Mouse (Mus musculus): ENCODE measurements at regions not wholly inside any gene's neighbourhood (a gene's known extent, or its start where the extent isn't known, plus 50 kb on each side); places are given as distances from the start of the nearest gene placed in this dataset.
"Not testable (repeated sequence)": the region's sequence is repeated elsewhere in the genome, so short reads cannot be mapped to it uniquely, and the experiment has no call there.

DNA sequence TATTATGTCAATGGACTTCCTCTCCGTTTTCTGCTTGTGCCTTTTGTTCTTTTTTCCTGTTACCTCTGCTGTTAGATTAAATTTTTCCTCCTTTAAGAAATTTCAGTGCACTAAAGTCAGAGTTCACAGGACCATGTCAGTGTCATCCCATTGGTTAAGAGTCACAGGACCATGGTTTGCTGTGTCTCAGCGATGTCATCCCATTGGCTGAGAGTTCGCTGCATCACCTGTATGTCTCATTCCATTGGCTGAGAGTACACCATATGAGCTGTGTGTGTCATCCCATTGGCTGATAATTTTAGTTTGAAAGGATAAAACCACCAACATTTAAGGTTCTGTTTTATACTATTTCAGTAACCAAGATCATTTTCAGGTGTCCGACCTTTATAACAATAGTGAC lies 50.7 kb upstream of the Jade1 start:
- no peak for ATAC-seq (replicated peaks; ENCODE audit: low FRiP score, poor library complexity, severe bottlenecking)

DNA sequence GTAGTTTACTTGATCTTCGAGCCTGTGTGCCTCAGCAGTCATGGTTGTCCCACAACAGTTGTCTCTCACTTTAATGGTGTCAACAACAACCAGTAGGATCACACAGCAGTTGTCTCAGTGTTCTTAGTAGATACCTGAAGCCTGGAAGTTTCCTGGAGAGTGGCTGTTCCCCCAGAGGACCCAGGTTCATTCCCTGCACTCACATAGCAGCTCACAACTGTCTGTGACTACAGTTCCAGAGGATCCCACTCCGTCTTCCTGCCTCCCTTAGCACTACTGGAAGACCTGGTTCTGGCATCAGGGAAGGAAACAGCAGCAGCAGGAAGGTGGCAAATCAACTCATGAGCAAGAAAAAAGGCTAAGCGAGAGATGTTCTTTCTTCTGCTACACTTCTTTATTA lies 53.4 kb upstream of the Jade1 start:
- ATAC-seq (replicated peaks; ENCODE audit: low FRiP score, poor library complexity, severe bottlenecking) = no peak

DNA sequence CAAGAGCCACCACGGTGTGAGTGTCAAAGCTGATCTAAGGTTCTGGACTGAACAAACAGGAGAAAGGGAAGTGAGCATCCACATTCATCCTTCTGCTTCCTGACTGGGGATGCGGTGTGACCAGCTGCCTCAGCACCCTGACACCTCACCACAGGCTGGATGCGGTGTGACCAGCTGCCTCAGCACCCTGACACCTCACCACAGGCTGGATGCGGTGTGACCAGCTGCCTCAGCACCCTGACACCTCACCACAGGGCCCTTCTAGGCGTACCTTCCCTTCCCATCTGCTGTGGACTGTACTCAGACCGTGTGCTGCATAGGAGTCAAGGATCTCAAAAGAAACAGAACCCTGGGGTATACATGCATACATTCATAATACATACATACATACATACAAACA lies 53.9 kb upstream of the Jade1 start:
- ATAC-seq (replicated peaks; ENCODE audit: low FRiP score, poor library complexity, severe bottlenecking) = not testable (repeated sequence)

DNA sequence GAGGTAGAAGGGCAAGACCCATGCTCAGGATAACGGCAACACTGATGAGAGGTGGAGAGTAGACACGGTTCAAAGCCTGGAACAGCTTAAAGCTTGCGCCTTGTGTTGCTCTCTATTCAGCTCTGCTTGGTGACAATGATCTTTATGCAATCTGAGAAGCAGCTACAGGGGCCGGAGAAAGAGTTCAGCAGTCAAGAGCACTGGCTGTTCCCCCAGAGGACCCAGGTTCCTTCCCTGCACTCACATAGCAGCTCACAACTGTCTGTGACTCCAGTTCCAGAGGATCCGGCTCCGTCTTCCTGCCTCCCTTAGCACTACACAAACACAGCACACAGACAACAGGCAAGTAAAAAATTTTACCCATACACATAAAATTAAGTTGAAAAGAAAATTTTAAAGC lies 54.4 kb upstream of the Jade1 start:
- ATAC-seq (replicated peaks; ENCODE audit: low FRiP score, poor library complexity, severe bottlenecking) = no peak

DNA sequence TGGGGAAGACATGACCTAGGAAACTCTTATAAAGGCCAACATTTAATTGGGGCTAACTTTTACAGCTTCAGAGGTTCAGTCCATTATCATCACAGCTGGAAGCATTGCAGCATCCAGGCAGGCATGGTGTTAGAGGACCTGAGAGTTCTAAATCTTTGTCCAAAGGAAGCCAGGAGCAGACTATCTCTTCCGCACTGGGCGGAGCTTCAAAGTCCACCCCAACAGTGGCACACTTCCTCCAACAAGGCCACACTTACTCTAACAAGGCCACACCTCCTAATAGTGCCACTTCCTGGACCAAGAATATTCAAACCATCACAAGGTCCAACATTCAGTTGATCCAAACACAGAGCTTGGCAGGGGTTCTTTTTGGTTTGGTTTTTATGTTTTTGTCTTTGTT lies 55.9 kb upstream of the Jade1 start:
- no peak for ATAC-seq (replicated peaks; ENCODE audit: low FRiP score, poor library complexity, severe bottlenecking)

DNA sequence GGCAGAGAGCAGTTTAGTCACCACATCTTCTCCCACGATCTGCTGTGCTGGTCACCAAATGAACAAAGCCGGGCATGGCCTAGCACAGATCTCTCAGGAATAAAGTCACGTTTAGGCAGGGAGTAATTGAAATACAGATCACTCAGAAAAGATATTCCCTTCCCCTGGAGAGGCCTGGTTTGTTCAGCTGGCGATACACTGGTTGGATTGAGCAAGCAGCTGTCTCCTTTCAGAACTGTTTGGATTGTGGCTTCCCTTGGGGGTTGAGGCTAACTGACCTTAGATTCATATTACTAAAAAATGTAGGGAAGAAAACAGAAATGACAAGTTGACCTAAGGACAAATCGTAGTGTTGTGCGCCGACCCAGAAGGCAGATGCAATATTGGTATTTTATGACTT lies 56.7 kb upstream of the Jade1 start:
- ATAC-seq (replicated peaks; ENCODE audit: low FRiP score, poor library complexity, severe bottlenecking) = no peak

DNA sequence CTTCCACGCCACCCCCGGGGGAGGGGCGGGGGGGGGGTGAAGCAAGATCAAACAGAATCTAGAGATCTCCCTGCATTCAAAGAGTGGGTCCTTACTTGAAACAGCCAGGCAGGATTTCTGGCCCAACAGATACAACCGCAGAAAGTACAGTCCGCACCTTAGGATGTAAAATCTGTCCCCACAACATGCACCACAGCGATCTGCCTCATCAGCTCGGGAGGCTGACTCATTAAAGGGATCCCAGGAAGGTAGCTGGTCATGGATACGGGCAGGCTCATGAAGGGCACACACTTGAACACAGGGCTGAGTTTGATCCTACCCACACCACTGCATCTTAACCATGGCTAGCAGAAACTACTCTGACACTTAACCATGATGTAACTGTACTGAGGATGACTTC lies 57.8 kb upstream of the Jade1 start:
- no peak for ATAC-seq (replicated peaks; ENCODE audit: low FRiP score, poor library complexity, severe bottlenecking)

DNA sequence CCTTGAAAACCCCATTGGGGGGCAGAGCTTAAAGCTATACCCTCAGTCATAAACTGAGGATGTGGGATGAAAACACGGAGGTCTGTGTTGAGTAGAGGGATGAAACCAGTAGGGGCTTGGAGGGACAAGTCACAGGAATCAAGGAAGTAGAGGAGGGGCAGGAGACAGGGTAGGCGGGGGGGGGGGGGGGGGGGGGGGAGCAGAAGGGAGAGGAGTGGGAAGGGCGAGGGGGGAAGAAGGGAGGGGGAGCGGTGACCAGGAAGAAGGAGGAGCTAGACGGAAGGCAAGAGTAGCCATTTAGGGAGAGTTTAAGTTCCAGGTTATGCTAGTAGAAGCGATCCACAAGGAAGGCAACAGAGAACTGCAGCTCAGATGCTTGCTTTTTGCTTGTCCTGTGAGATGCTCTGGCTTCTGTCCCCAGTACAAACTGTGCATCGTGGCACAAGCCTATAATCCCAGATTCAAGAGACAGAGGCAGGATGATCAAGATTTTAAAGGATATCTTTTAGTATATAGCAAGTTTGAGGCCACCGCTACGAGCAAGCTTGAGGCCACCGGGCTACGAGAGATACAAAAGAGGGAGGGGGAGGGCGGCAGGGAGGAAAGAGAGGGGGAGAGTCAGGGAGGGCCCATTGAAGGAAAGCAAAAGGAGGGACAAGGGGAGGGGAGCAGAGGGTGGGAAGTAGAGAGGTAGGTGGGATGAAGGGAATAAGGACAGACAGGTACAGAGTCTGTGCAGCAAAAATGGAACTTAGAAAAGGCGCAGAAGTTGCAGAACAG lies 58.4 kb upstream of the Jade1 start:
- ATAC-seq (replicated peaks; ENCODE audit: low FRiP score, poor library complexity, severe bottlenecking) = no peak

DNA sequence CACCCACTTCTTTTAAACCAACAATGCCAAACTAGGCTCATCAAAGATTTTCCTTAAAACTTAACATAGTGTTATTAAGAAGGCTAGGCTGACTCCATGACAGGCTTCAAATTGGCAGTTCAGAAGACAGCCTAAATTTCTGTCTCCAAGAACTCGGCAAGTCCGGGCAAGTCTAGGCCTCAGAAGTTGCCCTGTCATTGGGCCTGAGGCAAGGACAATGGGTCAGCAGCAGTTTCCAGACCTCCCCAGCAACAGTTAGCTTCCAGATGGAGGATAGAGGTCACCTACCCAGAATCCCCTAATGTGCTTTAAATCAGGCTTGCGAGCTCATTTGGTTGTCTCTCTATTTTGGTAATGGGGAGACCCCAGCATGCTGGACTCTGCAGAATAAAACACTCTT lies 59.6 kb upstream of the Jade1 start:
- ATAC-seq (replicated peaks; ENCODE audit: low FRiP score, poor library complexity, severe bottlenecking) = no peak

DNA sequence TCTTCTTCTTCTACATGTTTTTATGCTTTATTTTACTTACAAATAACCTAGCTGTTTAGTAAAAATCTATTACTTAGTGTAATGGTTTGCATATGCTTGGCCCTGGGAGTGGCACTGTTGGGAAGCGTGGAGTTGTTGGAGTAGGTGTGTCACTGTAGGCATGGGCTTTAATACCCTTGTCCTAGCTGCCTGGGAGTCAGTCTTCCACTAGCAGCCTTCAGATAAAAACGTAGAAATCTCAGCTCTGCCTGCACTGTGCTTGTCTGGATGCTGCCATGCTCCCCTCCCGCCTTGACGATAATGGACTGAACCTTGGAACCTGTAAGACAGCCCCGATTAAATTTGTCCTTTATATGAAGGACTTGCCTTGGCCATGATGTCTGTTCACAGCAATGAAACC lies 60.4 kb upstream of the Jade1 start:
- no peak for ATAC-seq (replicated peaks; ENCODE audit: low FRiP score, poor library complexity, severe bottlenecking)

DNA sequence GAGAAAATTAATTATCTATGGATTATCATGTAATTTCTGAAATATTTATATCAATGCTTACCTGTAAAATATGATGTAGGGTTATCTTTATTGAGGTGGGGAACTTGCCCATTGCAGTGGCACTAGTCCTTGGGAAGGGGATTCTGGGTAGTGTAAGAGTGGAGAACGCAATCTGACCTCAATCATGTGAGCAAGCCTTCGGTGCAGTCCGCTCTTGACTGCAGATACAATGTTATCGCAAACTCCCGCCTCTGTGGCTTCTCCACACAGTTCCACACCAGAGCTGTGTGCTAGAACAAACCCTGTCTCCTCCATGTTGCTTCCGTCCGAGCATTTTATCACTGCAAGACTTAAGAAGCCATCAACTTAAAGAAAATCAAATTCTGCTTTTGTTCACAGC lies 62.1 kb upstream of the Jade1 start:
- no peak for ATAC-seq (replicated peaks; ENCODE audit: low FRiP score, poor library complexity, severe bottlenecking)

DNA sequence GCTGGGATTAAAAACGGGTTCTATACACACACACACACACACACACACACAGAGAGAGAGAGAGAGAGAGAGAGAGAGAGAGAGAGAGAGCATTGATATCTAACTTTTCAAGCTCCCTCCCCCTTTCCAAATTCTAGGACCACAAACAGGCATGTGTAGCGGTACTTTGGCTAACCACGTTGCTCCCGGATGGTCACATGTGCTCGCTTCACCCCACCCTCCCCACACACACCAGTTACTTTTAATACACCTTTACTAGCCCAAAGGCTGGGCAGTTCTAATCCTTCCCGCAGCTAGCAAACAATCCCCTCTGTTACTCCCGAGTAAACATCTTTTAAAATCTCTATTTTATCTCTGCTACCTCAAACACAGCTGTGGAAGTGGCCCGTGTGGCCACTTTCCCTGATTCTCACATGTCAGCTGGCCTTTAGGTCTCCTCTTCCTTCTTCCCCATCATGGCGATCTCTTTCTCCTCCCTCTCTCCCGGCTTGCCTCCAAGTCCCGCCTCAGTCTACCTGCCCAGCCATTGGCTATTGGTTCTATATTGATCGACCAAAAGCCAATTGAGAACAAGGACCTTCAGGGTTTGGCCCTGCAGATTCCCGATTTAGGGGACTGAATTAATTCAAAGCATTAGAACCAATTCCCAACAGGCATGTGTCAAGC lies 62.7 kb upstream of the Jade1 start:
- ATAC-seq (replicated peaks; ENCODE audit: low FRiP score, poor library complexity, severe bottlenecking) = no peak

DNA sequence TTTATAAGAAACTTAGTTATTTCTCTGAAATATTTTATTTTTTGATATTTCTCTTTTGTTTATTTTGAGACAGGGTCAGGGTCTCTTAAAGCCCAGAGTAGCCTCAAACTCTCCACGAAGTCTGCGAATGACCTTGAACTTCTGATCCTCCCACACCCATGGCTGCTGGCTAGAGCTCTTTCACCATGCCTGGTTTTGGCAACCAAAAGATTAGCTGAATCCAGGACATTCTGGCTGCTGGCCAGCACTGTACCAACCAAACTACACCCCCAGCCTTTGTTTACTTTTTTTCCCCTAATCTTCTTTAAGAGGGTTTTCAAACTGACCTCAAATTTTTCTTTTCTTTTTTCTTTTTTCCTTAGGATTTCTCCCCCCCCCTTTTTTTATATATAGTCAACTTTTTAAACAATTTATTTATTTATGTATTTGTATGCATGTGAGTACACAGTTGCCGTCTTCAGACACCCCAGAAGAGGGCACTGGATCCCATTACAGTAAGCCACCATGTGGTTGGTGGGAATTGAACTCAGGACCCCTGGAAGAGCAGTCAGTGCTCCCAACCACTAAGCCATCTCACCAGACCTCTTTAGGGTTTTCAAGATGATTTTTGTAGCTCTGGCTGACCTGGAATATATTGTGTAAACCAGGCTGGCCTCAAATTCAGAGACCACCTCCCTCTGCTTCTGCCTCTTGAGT lies 63.4 kb upstream of the Jade1 start:
- no peak for ATAC-seq (replicated peaks; ENCODE audit: low FRiP score, poor library complexity, severe bottlenecking)

DNA sequence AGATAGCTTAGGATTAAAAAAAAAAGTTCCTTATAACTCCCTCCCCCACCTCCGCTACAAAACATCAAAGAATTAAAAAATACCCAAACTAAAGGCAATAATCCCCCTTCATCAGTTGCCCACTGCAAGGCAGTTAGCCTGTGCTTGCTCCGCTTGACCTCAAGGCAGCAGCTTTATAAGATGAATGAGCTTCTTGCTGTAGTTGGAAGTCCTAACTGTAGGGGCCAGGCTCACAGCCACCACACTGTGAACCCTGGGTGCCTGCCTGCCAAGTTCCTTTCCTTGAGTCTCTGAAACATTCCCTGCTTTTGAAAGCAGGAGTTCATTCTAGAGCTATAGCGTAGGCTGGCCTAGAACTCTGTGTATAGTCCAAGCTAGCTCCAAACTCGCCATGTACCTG lies 64.3 kb upstream of the Jade1 start:
- ATAC-seq (replicated peaks; ENCODE audit: low FRiP score, poor library complexity, severe bottlenecking) = no peak

DNA sequence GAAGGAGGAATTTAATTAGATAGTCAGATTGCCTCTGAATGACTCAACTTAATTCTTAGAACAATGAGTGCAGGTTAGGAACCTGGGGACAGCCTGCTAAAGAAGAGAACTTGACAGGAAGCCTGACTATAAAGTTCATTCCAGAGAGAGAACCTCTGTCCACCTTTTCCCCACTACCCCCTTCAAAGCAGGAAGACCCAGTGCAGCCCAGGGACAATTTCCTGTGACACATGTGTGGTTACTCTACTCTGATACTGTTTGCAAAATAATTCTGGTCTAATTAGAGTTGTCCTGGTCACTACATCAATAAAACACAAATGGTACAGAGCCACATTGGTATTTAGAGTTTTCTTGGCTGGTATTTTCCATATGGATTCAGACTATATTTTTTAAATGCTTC lies 65.5 kb upstream of the Jade1 start:
- no peak for ATAC-seq (replicated peaks; ENCODE audit: low FRiP score, poor library complexity, severe bottlenecking)

DNA sequence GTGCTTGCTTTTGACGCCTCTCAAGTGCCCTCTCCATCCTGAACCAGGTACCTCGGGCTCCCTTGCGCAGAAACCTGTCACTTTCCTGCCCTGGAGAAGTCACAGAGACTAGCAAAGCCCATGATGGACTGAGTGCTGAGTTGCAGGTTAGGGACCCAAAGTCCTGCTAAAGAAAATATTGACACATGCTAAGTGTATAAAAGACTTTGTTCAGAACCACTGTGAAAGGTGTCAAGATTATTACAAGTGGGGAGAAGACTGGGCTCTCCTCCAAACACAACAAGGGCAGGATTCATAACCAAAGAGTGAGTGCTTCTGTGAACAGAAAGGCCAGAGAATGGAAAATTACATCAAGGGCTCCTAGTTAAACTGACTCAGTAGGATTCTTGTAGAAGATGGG lies 66.0 kb upstream of the Jade1 start:
- ATAC-seq (replicated peaks; ENCODE audit: low FRiP score, poor library complexity, severe bottlenecking) = no peak

DNA sequence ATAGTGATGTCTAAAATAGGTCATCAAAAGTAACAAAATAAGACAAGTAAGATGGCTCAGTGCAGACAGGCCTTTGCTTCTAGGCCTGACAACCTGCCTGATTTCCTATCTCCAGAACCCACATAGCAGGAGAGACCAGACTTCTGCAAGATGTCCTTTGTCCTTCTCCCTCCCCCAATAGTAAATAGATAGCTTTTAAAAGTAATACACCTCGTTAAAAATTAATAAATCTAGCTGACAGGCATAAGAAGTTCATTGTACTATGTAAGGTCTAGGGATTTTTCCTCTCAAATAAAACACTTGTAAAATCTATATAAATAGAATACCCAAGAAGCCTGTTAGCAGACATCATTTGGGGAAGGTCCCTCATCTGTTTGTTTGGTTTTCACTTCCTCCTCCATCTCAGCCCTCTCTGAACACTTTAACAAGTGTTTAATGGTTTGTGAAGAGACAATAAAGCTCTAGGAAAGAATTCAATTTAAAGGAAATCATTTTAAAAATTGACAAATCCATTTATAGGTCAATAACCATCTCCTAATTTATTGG lies 67.2 kb upstream of the Jade1 start:
- ATAC-seq (replicated peaks; ENCODE audit: low FRiP score, poor library complexity, severe bottlenecking) = no peak

DNA sequence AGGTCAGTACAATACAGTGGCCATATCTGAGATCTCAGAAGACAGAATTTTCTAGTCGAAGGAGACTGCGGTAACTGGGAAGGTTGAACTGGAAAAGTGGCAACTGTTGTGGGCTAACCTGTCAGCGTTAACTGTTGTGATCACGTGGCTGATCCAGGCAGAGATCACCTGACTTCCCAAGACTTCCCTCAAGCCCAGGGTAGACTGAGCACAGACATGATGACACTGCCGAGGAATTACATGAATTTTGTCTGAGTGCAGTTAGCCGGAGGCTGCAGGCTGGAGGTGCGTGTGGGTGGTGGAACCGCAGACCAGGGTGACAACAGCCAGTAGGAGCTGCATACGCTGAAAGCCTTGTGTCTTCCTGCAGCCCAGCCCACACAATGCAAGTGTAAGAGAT lies 70.6 kb upstream of the Jade1 start:
- no peak for ATAC-seq (replicated peaks; ENCODE audit: low FRiP score, poor library complexity, severe bottlenecking)

DNA sequence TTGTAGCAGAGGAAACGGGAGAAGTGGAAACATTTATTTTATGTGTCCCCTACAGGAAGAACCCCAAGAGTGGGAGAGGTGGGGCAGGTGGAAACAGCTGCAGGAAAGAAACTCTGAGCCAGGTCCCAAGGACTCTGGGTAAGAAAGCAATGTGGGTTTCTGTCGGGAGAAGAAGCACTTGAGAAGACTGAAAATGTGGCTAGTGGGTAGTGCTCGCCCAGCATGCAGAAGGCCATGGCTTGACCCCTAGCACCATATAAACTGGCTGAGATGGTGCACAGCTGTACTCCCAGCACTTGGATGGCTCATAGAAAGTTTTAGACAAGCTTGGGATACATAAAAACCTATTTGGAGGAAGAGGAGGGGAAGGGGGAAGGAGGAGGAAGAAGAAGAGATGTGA lies 71.9 kb upstream of the Jade1 start:
- ATAC-seq (replicated peaks; ENCODE audit: low FRiP score, poor library complexity, severe bottlenecking) = no peak

DNA sequence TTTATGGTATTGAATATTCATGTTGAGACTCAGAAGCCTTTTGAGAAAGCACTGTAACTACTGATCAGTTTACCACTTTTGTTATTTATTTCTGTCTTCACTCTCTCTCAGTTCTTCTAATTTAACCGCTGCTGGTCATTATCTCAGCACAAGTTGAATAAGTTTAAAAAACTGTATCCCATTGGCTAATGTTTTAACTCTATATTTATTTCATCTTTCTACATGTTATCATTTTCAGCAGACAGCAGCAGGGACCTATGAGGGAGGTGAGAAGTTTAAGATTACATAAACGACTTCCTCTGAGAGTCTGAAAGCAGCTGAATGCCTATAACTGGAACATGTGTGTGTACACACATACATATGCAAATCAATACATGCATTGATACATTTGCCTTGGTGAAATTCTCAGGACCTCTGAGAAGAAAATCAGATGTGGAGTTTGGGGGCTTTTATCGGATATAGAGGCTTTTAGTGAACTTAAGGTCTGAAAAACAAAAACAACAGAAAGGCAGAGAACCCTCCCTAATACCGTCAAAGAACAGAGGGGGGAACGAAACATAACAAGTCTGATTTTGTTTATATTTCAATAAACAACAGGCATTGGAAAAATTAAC lies 72.5 kb upstream of the Jade1 start:
- ATAC-seq (replicated peaks; ENCODE audit: low FRiP score, poor library complexity, severe bottlenecking) = 0 out of 2 replicates have a peak, but pooled peaks have one; percentile 61

DNA sequence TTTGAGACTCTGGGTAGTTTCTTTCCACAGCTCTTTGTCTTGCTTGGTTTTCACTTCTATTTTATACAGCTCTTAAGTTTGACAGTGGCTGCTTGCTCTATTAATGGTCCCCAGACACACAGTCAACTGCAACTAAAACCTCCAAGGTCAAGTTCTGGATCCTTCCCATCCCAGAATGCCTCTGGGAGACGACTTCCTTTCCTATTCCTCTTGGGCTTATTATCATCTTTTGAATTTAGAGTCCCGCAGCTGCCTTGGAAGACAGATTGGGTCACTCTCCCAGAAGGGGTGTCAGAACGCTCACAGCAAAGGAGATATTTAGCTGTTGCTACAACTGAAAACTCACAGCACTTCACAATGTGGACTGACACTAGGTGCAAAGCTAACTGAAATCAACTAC lies 75.3 kb upstream of the Jade1 start:
- no peak for ATAC-seq (replicated peaks; ENCODE audit: low FRiP score, poor library complexity, severe bottlenecking)
